Mouse (Mus musculus) forelimb bud, embryonic 11.5 days (tissue): ENCODE measurements around the gene Ghsr.
"Not testable (repeated sequence)": the region's sequence is repeated elsewhere in the genome, so short reads cannot be mapped to it uniquely, and the experiment has no call there.

Experiments used
- DNase-seq: peaks from one replicate; pipeline ENCODE4 v3.0.0-alpha.2; 2012; ENCODE audit warnings: low read depth, low spot score

Gene Ghsr

GRCm38 (mm10) chr3:27371276-27371621 is at the start of gene Ghsr:
Gene Ghsr, plus strand, starts transcription at chr3:27371351.
- no peak for DNase-seq

GRCm38 (mm10) chr3:27322591-27322990 is 48.6 kb upstream of the Ghsr start:
- DNase-seq, result no peak

- no peak for DNase-seq
These were observed 47.6 kb upstream of the Ghsr start for GRCm38 (mm10) chr3:27323551-27323950.

- DNase-seq, result no peak
These were observed 44.4 kb upstream of the Ghsr start for GRCm38 (mm10) chr3:27326633-27327191.

- DNase-seq, result no peak
These were observed 40.4 kb upstream of the Ghsr start for GRCm38 (mm10) chr3:27330706-27331105.

- peak; percentile 27 for DNase-seq
These were observed 32.7 kb upstream of the Ghsr start for GRCm38 (mm10) chr3:27338437-27338836.

GRCm38 (mm10) chr3:27338887-27339286 is 32.3 kb upstream of the Ghsr start:
- DNase-seq, result no peak

GRCm38 (mm10) chr3:27340757-27341156 is 30.4 kb upstream of the Ghsr start:
- DNase-seq, result no peak

GRCm38 (mm10) chr3:27342462-27342861 is 28.7 kb upstream of the Ghsr start:
- no peak for DNase-seq

GRCm38 (mm10) chr3:27345526-27345925 is 25.6 kb upstream of the Ghsr start:
- no peak for DNase-seq

- no peak for DNase-seq
These were observed 22.7 kb upstream of the Ghsr start for GRCm38 (mm10) chr3:27348462-27348861.

GRCm38 (mm10) chr3:27351105-27351504 is 20.0 kb upstream of the Ghsr start:
- DNase-seq, result peak; percentile 20

- no peak for DNase-seq
These were observed 11.9 kb upstream of the Ghsr start for GRCm38 (mm10) chr3:27359100-27359720.

GRCm38 (mm10) chr3:27370125-27370524 is 1.0 kb upstream of the Ghsr start:
- peak; percentile 77 for DNase-seq

GRCm38 (mm10) chr3:27370582-27371275 is 422 bp upstream of the Ghsr start:
- no peak for DNase-seq

GRCm38 (mm10) chr3:27371725-27372650 is 837 bp downstream of the Ghsr start:
- no peak for DNase-seq

GRCm38 (mm10) chr3:27374396-27374795 is 3.2 kb downstream of the Ghsr start:
- no peak for DNase-seq

GRCm38 (mm10) chr3:27377935-27378334 is 6.8 kb downstream of the Ghsr start:
- no peak for DNase-seq

GRCm38 (mm10) chr3:27384836-27385235 is 13.7 kb downstream of the Ghsr start:
- no peak for DNase-seq

- no peak for DNase-seq
These were observed 18.8 kb downstream of the Ghsr start for GRCm38 (mm10) chr3:27389923-27390322.

GRCm38 (mm10) chr3:27400996-27401395 is 29.8 kb downstream of the Ghsr start:
- DNase-seq, result not testable (repeated sequence)

GRCm38 (mm10) chr3:27406440-27406839 is 35.3 kb downstream of the Ghsr start:
- DNase-seq, result no peak
